Mouse (Mus musculus) ES-E14 (cell line): ENCODE measurements at regions not wholly inside any gene's neighbourhood (a gene's known extent, or its start where the extent isn't known, plus 50 kb on each side); places are given as distances from the start of the nearest gene placed in this dataset.

Source experiments
- CHD2 ChIP-seq: IDR thresholded peaks from 2 replicates; pipeline ENCODE4 v1.6.1; 2014; ENCODE audit warnings: mild to moderate bottlenecking, low read depth, low read length, inconsistent platforms
- HCFC1 ChIP-seq: IDR thresholded peaks from 2 replicates; pipeline ENCODE4 v1.6.1; 2012; ENCODE audit warnings: low read length, inconsistent platforms, borderline replicate concordance; ENCODE audit not compliant: insufficient read depth
- MAFK ChIP-seq: IDR thresholded peaks from 2 replicates; pipeline ENCODE4 v1.6.1; 2014; ENCODE audit warnings: mild to moderate bottlenecking, low read depth, low read length, inconsistent platforms; ENCODE audit not compliant: insufficient read depth
- ZC3H11A ChIP-seq: IDR thresholded peaks from 2 replicates; pipeline ENCODE4 v1.6.1; 2012; ENCODE audit warnings: low read depth, mild to moderate bottlenecking, inconsistent platforms, low read length, borderline replicate concordance
- ZNF384 ChIP-seq: IDR thresholded peaks from 2 replicates; pipeline ENCODE4 v1.6.1; 2012; ENCODE audit warnings: low read depth, low read length, inconsistent platforms

DNA sequence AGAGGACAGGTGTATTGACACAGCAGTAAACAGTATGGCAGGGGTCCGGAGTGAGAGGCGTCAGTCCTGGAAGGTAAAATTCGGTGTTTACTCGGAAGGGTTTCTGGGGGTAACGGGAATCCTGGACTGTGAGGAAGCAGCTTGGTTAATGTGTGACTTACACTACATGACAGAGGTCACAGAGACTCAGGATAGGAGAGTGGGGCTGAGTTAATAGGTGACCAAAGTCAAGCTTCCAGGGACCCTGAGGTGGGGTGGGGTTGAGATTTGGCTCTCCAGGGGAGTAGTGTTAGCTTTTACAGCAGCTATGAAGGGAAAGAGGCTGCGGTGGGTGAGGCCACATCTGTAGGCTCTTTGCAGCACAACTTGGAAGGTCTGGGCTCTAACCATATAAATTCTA, 233.9 kb upstream of the Fn1 start:
- TF ChIP-seq MAFK (no peak), HCFC1 (no peak), ZC3H11A (no peak), ZNF384 (no peak), CHD2 (no peak)
